Mouse (Mus musculus): ENCODE measurements around the gene Ppp1r9b. TPM values are rescaled to one million over a fixed set of nuclear protein-coding genes. Genes with fewer than 3 reads are reported as not detected.
"Not testable (repeated sequence)": the region's sequence is repeated elsewhere in the genome, so short reads cannot be mapped to it uniquely, and the experiment has no call there.

Ppp1r9b gene
- polyA plus RNA-seq, 1 experiment from 2014 or later, result 10.5 TPM

DNA sequence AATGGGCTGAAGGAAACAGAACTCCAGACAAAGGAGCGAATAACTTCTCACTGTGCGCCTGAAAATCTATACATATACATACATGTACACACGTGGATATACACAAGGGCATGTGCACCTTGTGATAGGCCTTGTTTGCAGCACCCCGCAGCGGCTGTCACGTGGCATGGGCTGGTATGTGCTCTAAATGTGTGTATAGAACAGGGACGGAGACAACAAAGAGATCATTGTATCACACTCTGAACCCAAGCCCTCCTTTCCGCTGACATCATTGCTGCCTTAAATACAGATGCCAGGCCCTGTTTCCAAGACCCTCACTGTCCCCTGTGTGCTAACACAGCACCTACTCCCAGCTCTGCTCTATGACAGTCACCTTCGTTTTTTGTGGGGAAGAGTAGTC lies 35.7 kb upstream of the Ppp1r9b start:
- DNase-seq (ENCODE audit: low spot score) (peak; percentile 36), ATAC-seq (replicated peaks; ENCODE audit: insufficient number of reproducible peaks, low FRiP score, low TSS enrichment, low read depth) (no peak)
- H3K27ac ChIP-seq (replicated peaks; ENCODE audit: low read depth, low read length), result no peak overlapping the region
- H3K4me3 ChIP-seq (ENCODE audit: low read depth, low read length), result no peak overlapping the region
- no peak overlapping the region for H3K9ac ChIP-seq (replicated peaks; ENCODE audit: low read length)
- H3K9me3 ChIP-seq (replicated peaks; ENCODE audit: control insufficient read depth, low read length), result no peaks in the 10 kb centered on the region
- no peaks in the 10 kb centered on the region for H3K27me3 ChIP-seq (ENCODE audit: control insufficient read depth, insufficient read depth, low read length)
- H3K36me3 ChIP-seq (replicated peaks; ENCODE audit: control insufficient read depth, insufficient read depth, low read depth, low read length), result peaks cover 7% of the 10 kb centered on the region
- no peak overlapping the region for H3K4me2 ChIP-seq (ENCODE audit: low read depth, low read length)
- 48% methylated on average over 9 of the region's 9 CpGs for WGBS
- H3K4me1 ChIP-seq (ENCODE audit: control insufficient read depth, insufficient read depth, low read length), result no peaks in the 10 kb centered on the region; the same call in 1 of the 2 replicates

- H3K27me3 ChIP-seq (ENCODE audit: control insufficient read depth, insufficient read depth, low read length), result no peaks in the 10 kb centered on the region
- no peak overlapping the region for H3K27ac ChIP-seq (replicated peaks; ENCODE audit: low read depth, low read length)
- ATAC-seq (replicated peaks; ENCODE audit: insufficient number of reproducible peaks, low FRiP score, low TSS enrichment, low read depth) (no peak), DNase-seq (ENCODE audit: low spot score) (no peak)
- H3K9ac ChIP-seq (replicated peaks; ENCODE audit: low read length), result no peak overlapping the region
- H3K36me3 ChIP-seq (replicated peaks; ENCODE audit: control insufficient read depth, insufficient read depth, low read depth, low read length), result no peaks in the 10 kb centered on the region
- H3K4me2 ChIP-seq (ENCODE audit: low read depth, low read length), result no peak overlapping the region
- H3K4me3 ChIP-seq (ENCODE audit: low read depth, low read length), result no peak overlapping the region
- no peaks in the 10 kb centered on the region for H3K9me3 ChIP-seq (replicated peaks; ENCODE audit: control insufficient read depth, low read length)
- no peaks in the 10 kb centered on the region; the same call in 1 of the 2 replicates for H3K4me1 ChIP-seq (ENCODE audit: control insufficient read depth, insufficient read depth, low read length)
- 79% methylated on average over 9 of the region's 9 CpGs for WGBS
Observed at GRCm38 (mm10) chr11:94957693-94958064, 33.2 kb upstream of the Ppp1r9b start.

GRCm38 (mm10) chr11:94958065-94958858 lies 32.6 kb upstream of the Ppp1r9b start:
- Histone ChIP-seq H3K9me3 (replicated peaks; ENCODE audit: control insufficient read depth, low read length) (no peaks in the 10 kb centered on the region), H3K4me3 (ENCODE audit: low read depth, low read length) (no peak overlapping the region), H3K36me3 (replicated peaks; ENCODE audit: control insufficient read depth, insufficient read depth, low read depth, low read length) (no peaks in the 10 kb centered on the region), H3K4me1 (ENCODE audit: control insufficient read depth, insufficient read depth, low read length) (no peaks in the 10 kb centered on the region; the same call in 1 of the 2 replicates), H3K27me3 (ENCODE audit: control insufficient read depth, insufficient read depth, low read length) (no peaks in the 10 kb centered on the region), H3K27ac (replicated peaks; ENCODE audit: low read depth, low read length) (no peak overlapping the region), H3K9ac (replicated peaks; ENCODE audit: low read length) (peak overlapping the region; percentile 14), H3K4me2 (ENCODE audit: low read depth, low read length) (no peak overlapping the region)
- DNase-seq (ENCODE audit: low spot score), result peak; percentile 29
- ATAC-seq (replicated peaks; ENCODE audit: insufficient number of reproducible peaks, low FRiP score, low TSS enrichment, low read depth), result peak; percentile 53; the same call in 1 of the 2 replicates
- WGBS, result 14% methylated on average over 8 of the region's 8 CpGs

DNA sequence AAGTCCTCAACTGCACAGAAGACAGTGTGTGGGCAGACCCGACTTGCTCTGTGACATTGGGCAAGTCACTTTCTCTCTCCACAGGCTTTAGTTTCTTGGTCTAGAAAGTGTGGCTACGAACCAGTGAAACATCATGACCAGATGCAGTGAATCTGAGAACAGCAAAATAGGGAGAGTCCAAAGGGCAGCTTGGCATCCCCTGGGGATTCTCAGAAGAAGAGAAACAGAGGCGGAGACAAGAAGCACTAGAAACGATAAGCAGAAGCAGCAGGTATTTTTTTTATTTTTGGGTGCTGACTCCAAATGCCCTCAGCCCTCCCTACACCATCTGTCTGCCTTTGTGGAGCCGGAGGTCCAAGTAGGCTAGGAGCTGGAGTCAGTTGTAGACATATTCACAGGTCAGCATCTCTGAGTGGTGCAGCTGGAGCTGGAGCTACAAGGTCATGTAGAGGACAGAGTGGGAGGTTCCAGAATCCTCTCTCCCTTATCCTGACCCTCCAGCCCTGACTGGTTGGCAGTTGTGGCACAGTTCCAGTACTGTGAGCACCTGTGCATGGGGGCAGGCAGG lies 28.2 kb upstream of the Ppp1r9b start:
- Histone ChIP-seq H3K27me3 (ENCODE audit: control insufficient read depth, insufficient read depth, low read length) (no peaks in the 10 kb centered on the region), H3K4me1 (ENCODE audit: control insufficient read depth, insufficient read depth, low read length) (no peaks in the 10 kb centered on the region; the same call in 1 of the 2 replicates), H3K27ac (replicated peaks; ENCODE audit: low read depth, low read length) (no peak overlapping the region), H3K9me3 (replicated peaks; ENCODE audit: control insufficient read depth, low read length) (no peaks in the 10 kb centered on the region), H3K9ac (replicated peaks; ENCODE audit: low read length) (no peak overlapping the region), H3K36me3 (replicated peaks; ENCODE audit: control insufficient read depth, insufficient read depth, low read depth, low read length) (no peaks in the 10 kb centered on the region), H3K4me2 (ENCODE audit: low read depth, low read length) (no peak overlapping the region), H3K4me3 (ENCODE audit: low read depth, low read length) (no peak overlapping the region)
- 0 out of 2 replicates have a peak, but pooled peaks have one; percentile 37 for ATAC-seq (replicated peaks; ENCODE audit: insufficient number of reproducible peaks, low FRiP score, low TSS enrichment, low read depth)
- 72% methylated on average over 5 of the region's 5 CpGs for WGBS
- no peak for DNase-seq (ENCODE audit: low spot score)

GRCm38 (mm10) chr11:94967419-94967818 lies 23.4 kb upstream of the Ppp1r9b start, which contains the start of gene Hils1:
Gene Hils1 (plus strand): TSS chr11:94967593.
- DNase-seq (ENCODE audit: low spot score) (no peak), ATAC-seq (replicated peaks; ENCODE audit: insufficient number of reproducible peaks, low FRiP score, low TSS enrichment, low read depth) (no peak)
- Histone ChIP-seq H3K4me1 (ENCODE audit: control insufficient read depth, insufficient read depth, low read length) (no peaks in the 10 kb centered on the region), H3K36me3 (replicated peaks; ENCODE audit: control insufficient read depth, insufficient read depth, low read depth, low read length) (no peaks in the 10 kb centered on the region), H3K4me3 (ENCODE audit: low read depth, low read length) (no peak within 1 kb of the TSS), H3K27me3 (ENCODE audit: control insufficient read depth, insufficient read depth, low read length) (no peaks in the 10 kb centered on the region), H3K9ac (replicated peaks; ENCODE audit: low read length) (no peak within 1 kb of the TSS), H3K4me2 (ENCODE audit: low read depth, low read length) (no peak within 1 kb of the TSS), H3K9me3 (replicated peaks; ENCODE audit: control insufficient read depth, low read length) (no peaks in the 10 kb centered on the region), H3K27ac (replicated peaks; ENCODE audit: low read depth, low read length) (no peak within 1 kb of the TSS)
- 45% methylated on average over 4 of the region's 4 CpGs for WGBS

DNA sequence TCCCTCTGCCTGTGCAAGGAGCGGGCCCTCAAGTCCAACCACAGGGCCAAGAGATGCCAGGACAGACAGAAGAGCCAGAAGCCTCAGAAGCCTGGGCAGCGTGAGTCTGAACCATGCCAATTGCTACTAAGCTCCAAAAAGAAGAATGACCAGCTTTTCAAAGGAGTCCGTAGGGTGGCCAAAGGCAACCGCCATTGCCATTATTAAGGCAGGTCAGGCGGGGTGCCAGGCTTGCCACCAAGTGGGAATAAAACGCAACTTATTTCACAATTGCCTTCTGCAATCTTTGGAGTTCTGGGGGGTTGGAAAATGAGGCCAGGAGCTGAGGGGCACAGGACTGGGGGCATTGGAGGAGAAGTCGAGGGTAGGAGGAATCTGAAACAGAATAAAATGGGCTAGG lies 22.6 kb upstream of the Ppp1r9b start:
- WGBS, result 81% methylated on average over 7 of the region's 7 CpGs
- DNase-seq (ENCODE audit: low spot score) (no peak), ATAC-seq (replicated peaks; ENCODE audit: insufficient number of reproducible peaks, low FRiP score, low TSS enrichment, low read depth) (no peak)
- Histone ChIP-seq H3K9me3 (replicated peaks; ENCODE audit: control insufficient read depth, low read length) (no peaks in the 10 kb centered on the region), H3K36me3 (replicated peaks; ENCODE audit: control insufficient read depth, insufficient read depth, low read depth, low read length) (no peaks in the 10 kb centered on the region), H3K4me3 (ENCODE audit: low read depth, low read length) (no peak overlapping the region), H3K27ac (replicated peaks; ENCODE audit: low read depth, low read length) (no peak overlapping the region), H3K27me3 (ENCODE audit: control insufficient read depth, insufficient read depth, low read length) (no peaks in the 10 kb centered on the region), H3K4me2 (ENCODE audit: low read depth, low read length) (no peak overlapping the region), H3K4me1 (ENCODE audit: control insufficient read depth, insufficient read depth, low read length) (no peaks in the 10 kb centered on the region), H3K9ac (replicated peaks; ENCODE audit: low read length) (no peak overlapping the region)

GRCm38 (mm10) chr11:94969709-94970108 lies 21.1 kb upstream of the Ppp1r9b start:
- not testable (repeated sequence) for H3K27me3 ChIP-seq (ENCODE audit: control insufficient read depth, insufficient read depth, low read length); ATAC-seq (replicated peaks; ENCODE audit: insufficient number of reproducible peaks, low FRiP score, low TSS enrichment, low read depth); H3K9ac ChIP-seq (replicated peaks; ENCODE audit: low read length); DNase-seq (ENCODE audit: low spot score); H3K4me3 ChIP-seq (ENCODE audit: low read depth, low read length); H3K36me3 ChIP-seq (replicated peaks; ENCODE audit: control insufficient read depth, insufficient read depth, low read depth, low read length); H3K4me2 ChIP-seq (ENCODE audit: low read depth, low read length); H3K4me1 ChIP-seq (ENCODE audit: control insufficient read depth, insufficient read depth, low read length); H3K9me3 ChIP-seq (replicated peaks; ENCODE audit: control insufficient read depth, low read length); H3K27ac ChIP-seq (replicated peaks; ENCODE audit: low read depth, low read length)
- 91% methylated on average over 4 of the region's 4 CpGs for WGBS

Data from embryonic facial prominence, embryonic 11.5 days (tissue).